Mouse (Mus musculus) heart, postnatal 4 days (tissue): ENCODE measurements at regions not wholly inside any gene's neighbourhood (a gene's known extent, or its start where the extent isn't known, plus 50 kb on each side); places are given as distances from the start of the nearest gene placed in this dataset.
A peak's percentile ranks its signal among the peaks of the same experiment; 100 is the strongest.
"Not testable (repeated sequence)": the region's sequence is repeated elsewhere in the genome, so short reads cannot be mapped to it uniquely, and the experiment has no call there.

Experiments used
- DNase-seq: peaks from one replicate; pipeline ENCODE4 v3.0.0; 2021

DNA sequence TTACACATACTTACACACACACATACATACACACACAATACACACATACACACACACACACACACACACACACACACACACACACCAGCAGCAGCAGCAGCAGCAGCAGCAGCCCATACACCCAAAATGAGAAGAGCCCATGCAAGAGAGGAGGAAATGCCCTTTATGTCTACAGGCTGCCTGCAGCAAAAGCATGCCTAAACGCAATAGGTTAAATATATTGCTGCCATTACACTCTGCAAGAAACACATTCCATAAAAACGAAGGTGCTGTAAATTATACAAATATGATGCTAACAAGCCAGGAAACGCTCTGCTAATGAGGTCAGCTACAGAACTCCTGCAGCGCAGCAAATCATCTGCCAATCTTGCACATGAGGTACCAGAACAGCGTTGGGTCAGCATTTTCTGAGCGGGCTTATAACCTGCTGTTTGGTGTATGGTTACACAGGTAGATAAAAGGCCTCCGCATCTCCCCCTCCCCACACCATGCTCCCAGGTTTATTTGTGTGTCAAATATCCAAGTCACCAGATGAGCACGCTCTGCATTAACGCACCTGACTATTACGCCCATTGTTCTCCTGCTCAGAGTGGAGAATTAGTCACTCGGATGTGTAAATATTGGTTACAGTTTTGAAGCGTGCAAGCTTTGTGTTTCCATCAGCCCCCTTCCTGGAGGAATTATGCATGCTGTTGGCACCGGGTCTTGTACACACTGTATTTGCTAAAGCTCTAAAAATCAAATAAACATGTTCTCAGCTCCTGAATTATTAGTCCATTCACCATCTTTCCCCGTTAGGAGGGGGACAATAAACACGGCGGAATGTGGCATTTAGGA, 214.0 kb upstream of the Zfp703 start:
- no peak for DNase-seq

DNA sequence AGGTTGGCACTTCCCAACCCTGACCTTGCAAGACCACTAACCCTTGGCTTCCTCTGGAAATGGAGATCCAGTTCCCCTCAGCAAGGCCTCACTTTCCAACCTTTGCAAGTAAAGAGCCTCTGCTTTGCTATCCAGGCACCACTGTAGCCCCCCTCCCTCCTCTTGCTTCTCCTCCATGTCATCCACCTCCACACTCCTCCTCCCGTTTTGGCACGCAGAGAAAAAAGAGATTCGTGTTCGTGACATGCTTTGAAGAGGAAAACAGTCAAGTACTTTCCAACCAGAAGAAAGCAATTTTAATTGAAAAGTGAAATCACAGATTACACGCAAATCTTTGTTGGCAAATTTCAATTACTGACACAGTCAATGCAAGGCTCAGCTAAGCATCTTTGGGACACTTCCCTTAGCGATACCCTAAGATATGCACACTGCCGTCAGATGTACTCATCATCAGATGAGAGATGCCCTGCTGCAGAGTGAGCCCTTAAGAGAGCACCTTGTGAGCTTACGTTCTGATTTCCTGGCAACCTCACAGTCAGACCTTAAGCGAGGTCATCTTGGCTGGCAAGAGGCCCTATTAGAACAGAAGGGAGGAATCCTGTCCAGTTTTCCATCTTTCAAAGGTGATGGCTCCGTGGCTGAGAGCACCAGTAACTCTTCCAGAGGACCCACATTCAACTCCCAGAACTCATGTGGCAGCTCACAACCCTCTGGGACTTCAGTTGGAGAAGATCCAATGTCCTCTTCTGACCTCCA, 208.5 kb upstream of the Zfp703 start:
- DNase-seq, result no peak

DNA sequence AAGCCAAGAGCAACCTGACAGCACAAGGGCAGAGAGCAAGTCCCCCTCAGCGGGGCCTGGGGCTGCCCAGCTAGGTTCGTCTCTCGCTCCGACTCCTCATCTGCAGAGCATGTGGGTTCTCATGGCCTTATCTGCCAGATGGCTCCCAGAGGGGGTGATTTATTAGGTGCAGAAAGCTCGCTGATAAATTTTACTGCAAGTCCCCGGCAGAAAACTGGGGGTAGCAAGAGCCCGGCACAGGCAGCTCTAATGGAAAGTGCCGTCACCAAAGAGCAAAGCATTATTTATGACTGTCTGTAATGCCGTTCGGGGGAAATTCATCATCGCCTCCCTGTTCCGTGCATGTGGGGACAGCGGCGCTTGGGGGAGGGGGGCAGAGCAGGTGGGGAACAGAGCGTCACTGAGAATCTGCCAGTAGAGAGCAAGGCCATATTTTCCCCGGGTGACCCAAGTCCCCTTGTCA, 206.7 kb upstream of the Zfp703 start:
- peak; percentile 40 for DNase-seq

DNA sequence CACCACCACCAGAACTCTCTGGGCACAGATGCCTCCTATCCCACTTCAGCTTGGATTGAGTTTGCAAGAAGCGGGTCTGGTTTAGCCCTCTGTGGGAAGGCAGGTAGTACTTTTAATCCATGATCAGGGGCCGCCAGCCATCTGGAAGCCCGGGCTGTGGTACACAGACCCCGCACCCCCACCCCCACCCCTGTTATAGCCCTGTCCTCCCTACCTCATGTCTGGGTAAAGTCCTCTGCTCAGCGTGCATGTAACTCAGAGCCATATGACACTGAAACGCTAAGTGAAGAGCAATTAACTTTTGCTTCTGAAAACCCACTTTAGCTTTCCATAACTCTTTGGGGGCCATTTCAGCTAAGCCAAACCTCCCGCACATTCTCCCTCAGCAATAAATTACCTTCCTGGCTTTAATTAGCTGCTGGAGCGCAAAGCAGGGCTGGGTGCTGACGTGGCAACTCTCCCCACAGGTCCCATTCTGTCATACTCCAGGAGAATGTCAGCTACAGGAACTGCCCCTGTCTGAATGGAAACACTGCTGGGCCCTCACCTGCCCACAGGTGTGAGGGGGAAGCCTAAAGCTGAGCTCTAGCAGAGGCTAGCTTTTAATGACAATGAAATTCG, 198.1 kb upstream of the Zfp703 start:
- no peak for DNase-seq

DNA sequence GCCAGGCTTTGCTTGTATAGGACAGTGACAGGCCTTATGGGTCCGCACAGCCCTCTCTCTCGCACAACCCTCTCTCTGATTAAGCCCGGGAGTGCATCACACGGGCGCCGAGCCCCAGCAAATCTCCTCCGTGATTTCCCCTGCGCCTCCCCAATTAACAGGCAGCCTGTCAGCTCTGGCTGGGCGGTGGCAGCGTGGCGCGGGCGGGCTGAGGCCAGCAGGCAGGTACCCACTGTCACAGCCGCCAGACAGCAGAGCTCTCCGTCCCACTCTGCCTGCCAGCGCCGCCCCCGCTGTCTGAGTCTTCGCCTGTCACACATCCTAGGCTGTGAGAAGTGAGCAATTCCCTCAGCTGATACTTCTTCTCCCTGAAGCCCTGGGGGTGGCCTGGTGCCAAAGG, 196.6 kb upstream of the Zfp703 start:
- DNase-seq, result peak; percentile 17

DNA sequence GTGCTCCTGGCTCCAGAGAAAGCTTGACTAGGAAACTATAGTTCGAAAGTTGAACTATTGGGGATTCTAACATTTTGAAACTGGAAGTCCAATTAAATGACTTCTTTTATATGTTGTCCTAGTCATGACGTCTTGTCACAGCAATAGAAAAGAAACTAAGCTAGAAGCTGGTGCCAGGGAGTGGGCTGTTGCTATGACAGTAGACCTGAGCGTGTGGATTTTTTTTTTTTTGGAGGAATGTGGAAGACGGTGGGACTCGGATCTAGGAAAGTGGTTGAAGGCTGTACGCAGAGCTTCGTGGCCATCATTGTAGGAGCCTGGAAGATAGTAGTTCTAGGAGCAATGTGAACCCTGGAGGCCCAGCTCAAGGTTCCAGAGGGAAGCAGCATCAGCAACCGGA, 194.2 kb upstream of the Zfp703 start:
- not testable (repeated sequence) for DNase-seq

DNA sequence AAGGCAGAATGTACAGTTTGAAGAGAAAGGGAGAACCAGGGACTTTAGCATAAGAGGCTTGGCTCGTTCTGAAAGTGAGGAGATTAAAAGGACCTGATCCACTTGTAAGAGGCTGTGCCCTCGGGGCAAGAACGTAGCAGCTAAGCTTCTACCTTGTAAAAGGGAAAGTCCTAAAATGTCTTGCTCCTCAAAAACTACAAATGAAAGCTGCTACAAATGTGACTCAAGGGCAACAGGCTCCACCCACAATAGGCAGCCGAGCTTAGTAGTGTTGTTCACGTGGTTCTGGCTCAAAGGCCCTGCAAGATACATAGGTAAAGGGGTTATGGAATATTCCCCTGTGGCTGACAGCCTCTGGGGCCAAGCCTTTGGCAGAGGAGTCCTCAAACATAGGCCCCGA, 192.7 kb upstream of the Zfp703 start:
- no peak for DNase-seq

DNA sequence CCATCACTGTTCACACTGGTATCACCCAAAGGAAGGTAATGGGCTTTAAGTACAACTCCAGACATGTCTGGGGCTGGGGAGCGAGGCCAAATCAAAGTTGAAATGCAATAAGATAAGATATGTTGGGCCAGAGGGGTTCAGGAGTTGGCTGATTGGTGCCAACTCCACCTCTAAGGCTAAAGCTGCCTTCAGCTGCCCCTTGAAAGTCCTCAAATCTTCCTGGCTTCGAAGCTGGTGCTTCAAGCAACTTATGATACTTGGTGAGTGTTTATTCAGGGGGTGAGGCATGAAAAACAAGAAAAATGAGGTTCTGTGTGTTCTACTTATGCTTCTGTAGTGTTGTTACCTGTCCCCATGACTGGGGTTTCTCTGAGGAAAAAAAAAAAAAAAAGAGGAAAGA, 185.3 kb upstream of the Zfp703 start:
- no peak for DNase-seq

DNA sequence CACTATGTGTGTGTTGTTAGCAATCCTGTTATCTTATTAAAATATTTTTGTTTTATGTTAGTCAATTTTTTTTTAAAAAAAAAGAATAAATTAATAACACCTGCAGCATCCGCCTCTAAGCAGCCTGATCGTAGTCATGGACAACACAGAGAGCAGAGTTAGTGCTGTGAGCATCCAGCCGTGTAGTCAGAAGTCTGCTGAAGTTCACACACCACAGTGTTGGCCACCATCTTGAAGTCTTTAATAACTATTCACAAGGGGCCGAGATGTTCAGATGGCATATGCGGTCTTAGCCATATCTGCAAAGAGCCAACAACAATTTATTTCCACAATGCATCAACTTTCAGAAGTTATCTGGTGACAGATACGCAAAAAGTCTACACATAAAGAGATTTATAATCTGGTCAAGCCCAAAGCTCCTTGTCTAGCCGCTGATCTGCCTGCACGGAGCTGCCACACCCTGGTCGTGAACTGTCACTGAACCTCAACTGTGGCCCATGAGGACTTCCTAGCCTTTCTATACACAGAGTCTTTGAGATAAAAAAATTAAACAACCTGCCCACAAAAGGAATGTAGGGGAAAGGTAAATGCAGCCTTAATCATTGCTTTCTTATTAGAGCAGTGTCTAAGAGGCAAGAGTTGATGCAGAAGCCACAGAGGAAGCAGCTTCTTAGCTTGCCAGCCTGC, 183.4 kb upstream of the Zfp703 start:
- no peak for DNase-seq

DNA sequence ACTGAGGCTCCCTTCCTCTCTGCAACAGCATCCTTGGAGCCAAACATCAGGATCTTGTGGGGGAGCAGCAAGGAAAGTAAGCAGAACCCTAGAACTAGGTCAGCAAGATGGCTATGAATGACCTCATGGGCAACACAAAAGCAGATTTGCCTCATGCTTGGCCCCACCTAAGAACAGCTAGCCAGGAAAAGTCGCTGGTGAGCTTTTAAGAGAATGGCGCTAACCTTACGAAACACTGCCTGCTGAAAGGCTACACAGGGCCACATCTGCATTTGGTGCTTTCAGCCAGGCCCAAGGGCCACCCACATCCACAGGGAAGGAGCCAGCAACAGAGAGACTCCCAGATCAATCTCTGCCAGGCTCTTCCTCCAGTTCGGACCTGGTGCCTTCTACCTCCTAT, 182.7 kb upstream of the Zfp703 start:
- no peak for DNase-seq

DNA sequence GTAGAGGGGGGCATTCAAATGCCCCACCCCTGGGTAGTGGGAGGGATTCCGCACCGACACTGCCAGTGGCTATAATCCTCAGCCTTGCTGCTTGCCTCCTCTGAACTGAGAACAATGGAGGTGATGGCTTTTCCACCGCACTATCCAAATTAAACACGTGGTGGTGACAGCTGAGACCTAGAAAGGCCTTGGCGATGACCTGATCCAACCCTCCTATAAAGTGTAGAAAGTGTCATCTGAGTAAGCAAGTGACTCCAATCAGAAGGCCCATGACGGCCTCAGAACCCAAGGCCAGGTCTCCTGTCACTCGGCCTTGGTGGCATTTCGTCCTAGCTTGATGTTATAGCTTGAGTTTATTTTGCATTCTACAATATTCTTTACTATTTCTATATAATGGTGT, 181.5 kb upstream of the Zfp703 start:
- no peak for DNase-seq

DNA sequence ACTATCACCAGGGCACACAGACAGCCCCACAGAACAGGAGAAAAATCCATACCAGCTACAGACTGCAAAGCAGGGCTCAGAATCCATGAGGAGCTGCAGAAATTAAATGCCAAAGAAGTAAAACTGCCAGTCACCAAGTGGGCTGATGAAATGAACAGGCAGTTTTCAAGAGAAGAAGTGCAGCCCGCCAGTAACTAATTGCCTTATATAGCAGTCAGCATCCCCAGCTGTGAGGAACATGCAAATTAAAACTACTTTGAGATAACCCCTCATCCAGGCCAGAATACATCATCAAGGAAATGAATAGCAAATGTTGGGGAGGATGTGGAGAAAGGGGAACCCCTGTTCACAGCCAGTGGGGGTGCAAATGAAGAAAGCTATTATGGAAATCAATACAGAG, 177.3 kb upstream of the Zfp703 start:
- no peak for DNase-seq

DNA sequence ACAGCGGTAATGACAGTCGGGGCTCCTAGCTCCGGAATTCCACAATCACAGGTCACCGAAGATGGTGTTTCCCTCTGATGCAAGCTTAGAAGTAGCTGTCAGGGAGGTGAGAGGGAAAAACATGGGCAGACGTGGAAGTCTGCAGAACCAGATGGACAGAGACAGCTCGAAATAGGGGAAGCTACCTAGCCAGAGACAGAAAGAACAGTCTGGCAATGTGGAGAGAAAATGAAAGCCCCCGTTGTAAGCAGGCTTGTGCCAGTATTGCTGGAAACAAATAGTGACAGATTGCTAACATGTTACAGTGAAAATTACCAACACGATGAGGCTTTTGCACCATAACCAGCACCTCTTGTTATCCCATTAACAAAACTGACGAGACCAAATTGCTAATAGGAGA, 173.0 kb upstream of the Zfp703 start:
- no peak for DNase-seq

DNA sequence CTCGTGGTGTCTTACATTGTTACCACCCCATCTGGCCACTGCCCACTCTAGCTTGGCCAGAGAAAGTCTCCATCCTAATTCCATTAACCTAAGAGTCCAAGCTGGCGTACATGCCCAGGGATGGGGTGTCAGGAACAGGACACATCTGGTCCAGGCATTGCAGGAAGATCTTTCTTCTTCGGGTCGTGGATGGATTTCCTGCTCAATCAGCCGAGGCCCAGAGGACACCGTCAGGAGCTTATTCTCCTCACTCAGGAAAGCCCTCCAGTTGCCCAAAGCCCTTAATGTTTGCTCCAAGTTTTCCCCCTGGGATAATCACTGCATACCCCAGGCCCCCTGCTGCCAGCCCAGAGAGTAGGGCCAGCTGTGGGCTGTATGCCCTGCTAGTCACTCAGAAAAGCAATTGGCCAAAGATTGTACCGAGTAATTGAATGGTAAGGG, 172.2 kb upstream of the Zfp703 start:
- no peak for DNase-seq

DNA sequence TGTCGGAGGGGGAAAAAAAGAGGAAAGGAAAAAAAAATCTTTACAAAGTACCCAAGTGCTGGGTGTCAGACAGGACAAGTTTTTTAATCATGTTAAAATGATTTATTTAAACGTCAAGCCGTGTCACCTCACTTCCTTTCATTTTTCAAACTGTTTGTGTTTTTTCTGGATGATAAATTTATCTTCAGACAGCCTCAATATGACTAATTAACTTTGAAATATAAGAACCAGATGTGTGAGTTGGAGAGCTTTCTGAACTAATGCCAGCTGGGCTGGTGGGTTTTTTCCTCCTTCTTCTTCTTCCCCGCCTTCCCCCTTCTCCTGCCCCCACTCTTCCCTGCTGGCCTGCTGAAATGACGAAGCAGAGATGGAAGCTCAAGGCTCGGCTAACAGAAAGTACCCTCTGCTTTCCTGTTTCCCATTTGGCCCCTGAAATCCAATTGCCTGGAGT, 171.7 kb upstream of the Zfp703 start:
- DNase-seq, result no peak

DNA sequence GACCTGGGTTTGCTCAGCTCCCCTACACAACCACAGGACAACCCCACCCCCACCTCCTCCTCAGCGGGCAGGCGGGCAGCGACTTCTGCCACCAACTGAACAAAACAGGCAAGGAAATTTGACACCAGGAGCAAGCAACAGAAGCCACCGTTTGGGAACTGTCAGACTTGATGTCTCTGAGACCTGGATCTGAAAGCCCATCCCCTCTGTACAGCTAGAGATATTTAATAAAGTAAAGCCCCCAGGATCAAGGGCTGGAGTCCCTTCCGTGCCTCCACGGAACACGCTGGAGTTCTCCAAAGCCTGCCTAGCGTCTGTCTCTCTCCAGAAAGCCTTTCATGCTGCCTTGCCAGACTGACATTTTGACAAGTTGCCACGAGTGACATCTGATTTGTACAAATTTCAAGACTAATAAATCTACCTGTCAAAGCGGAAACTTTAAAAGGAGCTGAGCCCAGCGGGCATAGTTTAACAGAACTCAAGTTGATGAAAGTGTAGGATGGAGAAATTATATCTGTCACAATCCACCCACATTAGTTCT, 168.9 kb upstream of the Zfp703 start:
- DNase-seq, result peak; percentile 31

DNA sequence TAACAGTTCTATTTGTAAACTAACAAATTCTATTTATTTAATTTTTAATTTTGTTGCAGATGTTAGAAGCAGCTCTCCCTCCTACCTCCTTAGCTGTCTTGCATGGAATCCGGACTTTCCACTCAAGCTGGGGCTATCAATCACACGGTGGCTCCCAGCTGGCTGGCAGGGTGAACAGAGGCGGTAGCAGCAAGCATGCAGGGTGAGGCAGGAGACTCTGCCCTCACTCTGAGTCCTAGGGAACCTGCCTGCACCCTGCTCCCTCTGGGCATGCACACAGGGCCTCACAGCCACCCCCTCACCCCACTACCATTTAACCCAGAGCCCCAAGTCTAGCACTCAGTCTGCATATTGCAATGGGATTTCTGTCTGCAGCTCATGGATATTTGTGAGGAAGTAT, 168.4 kb upstream of the Zfp703 start:
- no peak for DNase-seq

DNA sequence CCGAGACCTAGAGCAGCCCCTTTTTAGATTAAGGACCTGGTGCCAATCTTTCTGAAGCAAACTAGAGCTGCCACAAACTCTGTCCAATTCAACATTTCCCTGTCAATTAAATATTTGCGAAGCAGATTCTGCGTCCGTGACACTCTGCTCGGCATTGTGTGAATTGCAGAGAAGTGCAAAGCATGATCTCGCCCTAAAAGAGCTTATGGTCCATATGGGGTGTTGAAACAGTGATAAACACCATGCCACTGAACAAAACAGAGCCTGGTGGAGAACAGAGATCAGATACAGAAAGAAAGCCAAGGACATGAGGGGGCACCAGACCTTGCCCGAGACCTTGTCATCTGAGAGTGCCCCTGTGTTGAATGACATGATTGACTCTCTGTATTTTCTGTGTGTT, 167.2 kb upstream of the Zfp703 start:
- DNase-seq, result no peak

DNA sequence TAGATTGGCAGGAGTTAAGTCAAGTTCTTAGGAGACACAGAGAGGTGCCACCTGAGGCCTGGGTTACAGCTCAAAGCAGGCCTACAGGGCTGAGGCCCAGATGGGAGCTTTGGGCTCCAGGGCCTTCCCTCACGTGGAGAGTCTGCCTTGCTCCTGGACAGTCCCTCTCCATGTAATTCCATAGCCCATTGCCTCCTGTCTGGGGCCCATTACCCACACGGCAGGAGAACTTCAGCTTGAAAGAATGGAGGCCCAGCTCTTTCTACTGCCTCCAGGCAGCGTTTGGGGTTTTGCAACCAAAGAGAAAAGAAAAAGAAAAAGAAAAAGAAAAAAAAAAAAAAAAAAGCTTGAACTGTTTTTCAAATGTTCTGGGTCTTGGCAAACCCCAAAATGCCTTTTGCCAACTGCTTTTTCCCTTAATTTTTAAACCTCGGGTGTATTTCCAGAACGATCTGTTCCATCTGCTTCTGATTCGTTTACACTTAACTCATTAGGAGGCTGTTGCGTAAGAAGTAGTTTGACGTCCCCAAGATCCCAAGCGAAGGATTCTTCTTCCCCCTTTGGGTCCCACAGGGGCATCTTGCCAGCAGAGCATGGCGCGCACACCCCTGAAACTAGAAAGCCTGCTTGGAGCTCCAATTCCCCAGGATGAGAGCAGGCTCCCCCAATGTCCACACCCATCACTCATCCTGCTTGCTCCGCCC, 165.4 kb upstream of the Zfp703 start:
- no peak for DNase-seq

DNA sequence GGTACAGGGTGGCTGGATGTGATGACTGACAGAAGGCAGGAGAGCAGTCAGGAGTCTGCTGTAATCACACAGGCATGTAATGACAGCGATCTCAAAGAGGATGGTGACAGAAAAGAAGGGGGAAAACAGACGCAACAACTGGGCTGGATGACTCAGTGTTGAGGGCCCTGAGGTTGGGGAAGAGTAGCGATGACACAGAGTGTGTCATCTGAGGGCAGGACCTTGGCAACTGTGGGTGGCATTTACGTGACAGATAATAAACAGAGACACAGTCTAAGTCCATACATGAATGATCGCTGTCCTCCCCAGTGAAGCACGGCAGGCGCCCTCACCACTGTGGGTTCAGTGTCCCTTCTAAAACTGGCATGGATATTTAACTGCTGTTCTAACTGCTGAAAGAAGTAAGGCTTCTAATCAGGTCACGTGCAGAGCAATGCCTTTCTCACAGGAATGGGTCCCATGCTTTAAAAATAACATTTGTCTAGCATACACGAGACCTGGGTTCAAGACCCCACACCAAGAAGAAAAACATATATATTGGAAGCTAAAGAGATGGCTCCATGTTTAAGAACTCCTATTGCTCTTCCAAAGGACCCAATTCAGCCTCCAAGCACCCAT, 163.8 kb upstream of the Zfp703 start:
- no peak for DNase-seq

DNA sequence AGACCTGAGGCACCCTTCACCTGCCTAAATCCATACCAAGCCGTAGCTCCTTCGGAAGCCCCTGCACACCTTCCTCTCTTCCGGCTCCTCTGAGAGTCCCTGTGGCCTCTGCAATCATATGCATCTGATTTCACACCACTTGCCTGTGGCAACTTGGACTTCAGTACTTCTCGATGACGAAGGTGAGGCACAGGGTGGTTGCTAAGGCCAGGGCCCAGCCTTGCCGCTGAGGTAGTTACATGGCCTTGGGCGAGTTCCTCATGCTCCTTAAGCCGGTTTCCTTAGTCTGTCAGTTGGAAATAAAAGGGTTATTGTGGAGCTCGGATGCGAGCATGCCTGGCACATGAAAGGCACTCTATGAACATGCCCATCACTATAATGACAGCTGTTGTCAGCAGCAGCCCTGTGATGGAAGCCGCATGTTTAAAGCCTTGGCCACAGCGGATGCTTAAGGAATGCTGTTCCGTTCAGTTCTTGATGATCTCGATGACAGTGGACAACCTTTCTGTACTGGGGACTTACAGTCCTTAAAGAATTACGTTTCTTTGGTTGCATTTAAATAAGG, 162.0 kb upstream of the Zfp703 start:
- no peak for DNase-seq
